In genomic region chr1:90967583-90967982, GRCm38 (mm10) we compare ENCODE assay signal across 10 mouse cellular contexts. TPM values are rescaled to one million over a fixed set of nuclear protein-coding genes. Genes with fewer than 3 reads are reported as not detected.
DNase-seq lines count a peak whose midpoint lies in the region; ATAC-seq and TF ChIP-seq lines count a peak whose summit lies in the region.
"Had no signal": no experiment of that assay in that cellular context is flagged by ENCODE, and none has a peak within 500 bp of the region (broad histone marks: within the 10 kb centered on the region; RNA-seq: fewer than 3 reads in every experiment).

No protein-coding gene starts in this region.

- no peaks in the 10 kb centered on the region for H3K9me3 ChIP-seq in liver, postnatal 0 days (ENCODE audit: low read length)
- H3K9me3 ChIP-seq in liver, embryonic 11.5 days (ENCODE audit: control insufficient read depth, low read length), result no peaks in the 10 kb centered on the region
- no peaks in the 10 kb centered on the region for H3K9me3 ChIP-seq in hindbrain, embryonic 15.5 days
- H3K9me3 ChIP-seq: liver, embryonic 13.5 days had no signal

- H3K4me3 ChIP-seq in liver, postnatal 0 days (ENCODE audit: low read depth, low read length), result no peak overlapping the region
- H3K4me3 ChIP-seq in liver, embryonic 11.5 days (ENCODE audit: low read depth, low read length), result no peak overlapping the region
- H3K4me3 ChIP-seq in hindbrain, embryonic 15.5 days, result no peak overlapping the region
- H3K4me3 ChIP-seq: liver, embryonic 13.5 days had no signal

- H3K4me1 ChIP-seq in liver, postnatal 0 days (ENCODE audit: insufficient read depth), result peaks cover 20% of the 10 kb centered on the region
- H3K4me1 ChIP-seq in liver, embryonic 11.5 days (replicated peaks; ENCODE audit: control insufficient read depth, insufficient read depth, low read length), result peaks cover 11% of the 10 kb centered on the region
- peaks cover 5% of the 10 kb centered on the region for H3K4me1 ChIP-seq in hindbrain, embryonic 15.5 days (replicated peaks)

- intact Hi-C loops in left cerebral cortex, postnatal 10 days (cut with DNase I), result no loop called here

- 66% methylated on average over 7 of the region's 7 CpGs for WGBS in liver, postnatal 0 days (ENCODE audit: insufficient replicate concordance)
- 75% methylated on average over 7 of the region's 7 CpGs for WGBS in liver, embryonic 11.5 days
- WGBS in hindbrain, embryonic 15.5 days, result 32% methylated on average over 7 of the region's 7 CpGs

- H3K9ac ChIP-seq in liver, postnatal 0 days (replicated peaks), result peak overlapping the region; percentile 41; the same call in 1 of the 2 replicates
- no peak overlapping the region for H3K9ac ChIP-seq in liver, embryonic 11.5 days (ENCODE audit: low read depth, low read length)
- H3K9ac ChIP-seq in hindbrain, embryonic 15.5 days, result no peak overlapping the region
- H3K9ac ChIP-seq: liver, embryonic 13.5 days had no signal

- H3K4me2 ChIP-seq in liver, postnatal 0 days (ENCODE audit: low read depth, low read length), result peak overlapping the region; percentile 53; the same call in 1 of the 2 replicates
- H3K4me2 ChIP-seq in liver, embryonic 11.5 days, result no peak overlapping the region
- H3K4me2 ChIP-seq in hindbrain, embryonic 15.5 days, result no peak overlapping the region
- H3K4me2 ChIP-seq: liver, embryonic 13.5 days had no signal

- peak; percentile 36 for DNase-seq in liver, postnatal 0 days
- DNase-seq in liver, embryonic 11.5 days (ENCODE audit: low spot score), result no peak
- DNase-seq in fat pad, adult 2 months (ENCODE audit: extremely low read depth, low read depth, low spot score), result peak; percentile 18
- peak; percentile 19 for DNase-seq in retina, postnatal 7 days (ENCODE audit: low read depth, low spot score)
- no peak for DNase-seq in cerebellum, adult 8-10 months
- DNase-seq in c-Kit-positive CD71-positive TER-119-positive erythroid progenitor cells, embryonic 14.5 days (ENCODE audit: low spot score), result no peak
- DNase-seq in left cerebral cortex, postnatal 10 days (ENCODE audit: extremely low spot score in 1 of 2, low spot score in 2 of 2), result no peak
- DNase-seq: liver, embryonic 13.5 days; right cerebral cortex, postnatal 25 days had no signal

- H3K27me3 ChIP-seq in liver, postnatal 0 days (ENCODE audit: insufficient read depth, low read length), result no peaks in the 10 kb centered on the region
- no peaks in the 10 kb centered on the region for H3K27me3 ChIP-seq in liver, embryonic 11.5 days (replicated peaks; ENCODE audit: control insufficient read depth, insufficient read depth, low read length)
- H3K27me3 ChIP-seq in hindbrain, embryonic 15.5 days, result 0 out of 2 replicates have a peak, but pooled peaks cover 3% of the 10 kb centered on the region
- H3K27me3 ChIP-seq: liver, embryonic 13.5 days had no signal

- no peak for ATAC-seq in liver, postnatal 0 days
- ATAC-seq in liver, embryonic 11.5 days (replicated peaks; ENCODE audit: low FRiP score), result no peak
- peak; percentile 68 for ATAC-seq in hindbrain, embryonic 15.5 days (ENCODE audit: low FRiP score, low read depth)

- TF ChIP-seq CTCF in liver, postnatal 0 days (IDR thresholded peaks at IDR 0.05; ENCODE audit: low read depth), result no peak

- TF ChIP-seq EP300 in liver, postnatal 0 days (IDR thresholded peaks at IDR 0.05; ENCODE audit: low read depth), result no peak

- H3K27ac ChIP-seq in liver, postnatal 0 days (ENCODE audit: low read depth), result no peak overlapping the region
- no peak overlapping the region for H3K27ac ChIP-seq in liver, embryonic 11.5 days (ENCODE audit: low read depth, low read length)
- no peak overlapping the region for H3K27ac ChIP-seq in hindbrain, embryonic 15.5 days (replicated peaks)
- H3K27ac ChIP-seq: liver, embryonic 13.5 days had no signal

- H3K36me3 ChIP-seq in liver, postnatal 0 days (replicated peaks; ENCODE audit: insufficient read depth, low read length), result no peaks in the 10 kb centered on the region
- no peaks in the 10 kb centered on the region for H3K36me3 ChIP-seq in liver, embryonic 11.5 days (ENCODE audit: control insufficient read depth, insufficient read depth, low read length)
- H3K36me3 ChIP-seq in hindbrain, embryonic 15.5 days, result no peaks in the 10 kb centered on the region
- H3K36me3 ChIP-seq: liver, embryonic 13.5 days had no signal

RNA-seq across cellular contexts. Expression of gene Rab17, which starts 1.9 kb away (rescaled TPM):
- 8.2 and 8.6 TPM in 2 replicates for polyA plus RNA-seq in liver, postnatal 0 days (2015; fragmentation: Nextera tagmentation; extraction: Ambion mirVana)
- 3.6 and 5.0 TPM in 2 replicates for polyA plus RNA-seq in liver, embryonic 11.5 days (2014; fragmentation: Nextera tagmentation; extraction: Ambion mirVana)
- 0.10 and 0.17 TPM in 2 replicates for polyA plus RNA-seq in hindbrain, embryonic 15.5 days (2015; fragmentation: Nextera tagmentation; extraction: Ambion mirVana)
- total RNA-seq in left cerebral cortex, postnatal 10 days (2021), result under 1 TPM in 1 of 2 experiments, not detected in 1; 0.21 TPM

RNA-seq across cellular contexts. Expression of gene Prlh, which starts 14.7 kb away (rescaled TPM):
- polyA plus RNA-seq in liver, postnatal 0 days (2015; fragmentation: Nextera tagmentation; extraction: Ambion mirVana), result not detected in 2 replicates
- polyA plus RNA-seq in liver, embryonic 11.5 days (2014; fragmentation: Nextera tagmentation; extraction: Ambion mirVana), result not detected in 2 replicates
- polyA plus RNA-seq in hindbrain, embryonic 15.5 days (2015; fragmentation: Nextera tagmentation; extraction: Ambion mirVana), result not detected in 2 replicates
- total RNA-seq in left cerebral cortex, postnatal 10 days (2021), result not detected

RNA-seq across cellular contexts. Expression of gene Lrrfip1, which starts 31.0 kb away (rescaled TPM):
- 21.9 and 22.7 TPM in 2 replicates for polyA plus RNA-seq in liver, postnatal 0 days (2015; fragmentation: Nextera tagmentation; extraction: Ambion mirVana)
- polyA plus RNA-seq in liver, embryonic 11.5 days (2014; fragmentation: Nextera tagmentation; extraction: Ambion mirVana), result 26.5 and 29.1 TPM in 2 replicates
- polyA plus RNA-seq in hindbrain, embryonic 15.5 days (2015; fragmentation: Nextera tagmentation; extraction: Ambion mirVana), result 39.0 and 41.5 TPM in 2 replicates
- 10 to 100 TPM; 71.3 to 79.0 TPM for total RNA-seq in left cerebral cortex, postnatal 10 days (2021)

RNA-seq across cellular contexts. Expression of gene Mlph, which starts 52.7 kb away (rescaled TPM):
- polyA plus RNA-seq in liver, postnatal 0 days (2015; fragmentation: Nextera tagmentation; extraction: Ambion mirVana), result 0.06 TPM in 1 of 2 replicates, not detected in the other
- polyA plus RNA-seq in liver, embryonic 11.5 days (2014; fragmentation: Nextera tagmentation; extraction: Ambion mirVana), result 0.10 TPM in 1 of 2 replicates, not detected in the other
- polyA plus RNA-seq in hindbrain, embryonic 15.5 days (2015; fragmentation: Nextera tagmentation; extraction: Ambion mirVana), result 0.29 and 0.35 TPM in 2 replicates
- under 1 TPM; 0.63 to 0.88 TPM for total RNA-seq in left cerebral cortex, postnatal 10 days (2021)

Comparison
In these comparisons a context has a peak if more than half of its experiments do, and no peak if none do; other contexts are left out.
1. DNase-seq: peak in liver, postnatal 0 days (single experiment), fat pad, adult 2 months (single experiment) and retina, postnatal 7 days (single experiment); none in liver, embryonic 11.5 days (single experiment), cerebellum, adult 8-10 months (single experiment), c-Kit-positive CD71-positive TER-119-positive erythroid progenitor cells, embryonic 14.5 days (single experiment) and left cerebral cortex, postnatal 10 days (0 of 2).